Mouse (Mus musculus): ENCODE measurements around the gene Fbln7. TPM values are rescaled to one million over a fixed set of nuclear protein-coding genes. Genes with fewer than 3 reads are reported as not detected.

Fbln7 gene
- polyA plus RNA-seq, 1 experiment from 2014 or later = 4.5 TPM

- no peak overlapping the region for H3K9ac ChIP-seq (ENCODE audit: low read length)
- no peaks in the 10 kb centered on the region for H3K9me3 ChIP-seq (replicated peaks; ENCODE audit: control insufficient read depth, low read length)
- H3K4me1 ChIP-seq (ENCODE audit: control insufficient read depth, insufficient read depth, low read length) = no peaks in the 10 kb centered on the region; the same call in 1 of the 2 replicates
- no peaks in the 10 kb centered on the region for H3K27me3 ChIP-seq (ENCODE audit: control insufficient read depth, insufficient read depth, low read length)
- H3K4me3 ChIP-seq (replicated peaks; ENCODE audit: low read length) = no peak overlapping the region
- 52% methylated on average over 3 of the region's 3 CpGs for WGBS
- H3K27ac ChIP-seq (ENCODE audit: low read length) = peak overlapping the region; percentile 52; the same call in 1 of the 2 replicates
- ATAC-seq (ENCODE audit: insufficient read depth, low FRiP score) = peak; percentile 60; the same call in 1 of the 2 replicates
- H3K36me3 ChIP-seq (ENCODE audit: control insufficient read depth, insufficient read depth, low read length) = peaks cover 11% of the 10 kb centered on the region; the same call in 1 of the 2 replicates
- H3K4me2 ChIP-seq (ENCODE audit: low read depth, low read length) = no peak overlapping the region
Observed at GRCm38 (mm10) chr2:128832611-128833010, 30.2 kb upstream of the Fbln7 start.

GRCm38 (mm10) chr2:128833035-128833434 lies 29.7 kb upstream of the Fbln7 start:
- H3K27me3 ChIP-seq (ENCODE audit: control insufficient read depth, insufficient read depth, low read length) = no peaks in the 10 kb centered on the region
- WGBS = 81% methylated on average over 2 of the region's 2 CpGs
- H3K9ac ChIP-seq (ENCODE audit: low read length) = no peak overlapping the region
- H3K4me3 ChIP-seq (replicated peaks; ENCODE audit: low read length) = no peak overlapping the region
- no peaks in the 10 kb centered on the region; the same call in 1 of the 2 replicates for H3K4me1 ChIP-seq (ENCODE audit: control insufficient read depth, insufficient read depth, low read length)
- H3K36me3 ChIP-seq (ENCODE audit: control insufficient read depth, insufficient read depth, low read length) = peaks cover 11% of the 10 kb centered on the region; the same call in 1 of the 2 replicates
- H3K27ac ChIP-seq (ENCODE audit: low read length) = peak overlapping the region; percentile 52; the same call in 1 of the 2 replicates
- ATAC-seq (ENCODE audit: insufficient read depth, low FRiP score) = no peak
- H3K9me3 ChIP-seq (replicated peaks; ENCODE audit: control insufficient read depth, low read length) = no peaks in the 10 kb centered on the region
- no peak overlapping the region for H3K4me2 ChIP-seq (ENCODE audit: low read depth, low read length)

GRCm38 (mm10) chr2:128833435-128833834 lies 29.3 kb upstream of the Fbln7 start:
- Histone ChIP-seq H3K4me1 (ENCODE audit: control insufficient read depth, insufficient read depth, low read length) (no peaks in the 10 kb centered on the region; the same call in 1 of the 2 replicates), H3K27me3 (ENCODE audit: control insufficient read depth, insufficient read depth, low read length) (no peaks in the 10 kb centered on the region), H3K9ac (ENCODE audit: low read length) (no peak overlapping the region), H3K27ac (ENCODE audit: low read length) (peak overlapping the region; percentile 52; the same call in 1 of the 2 replicates), H3K9me3 (replicated peaks; ENCODE audit: control insufficient read depth, low read length) (no peaks in the 10 kb centered on the region), H3K4me3 (replicated peaks; ENCODE audit: low read length) (no peak overlapping the region), H3K36me3 (ENCODE audit: control insufficient read depth, insufficient read depth, low read length) (peaks cover 11% of the 10 kb centered on the region; the same call in 1 of the 2 replicates), H3K4me2 (ENCODE audit: low read depth, low read length) (no peak overlapping the region)
- ATAC-seq (ENCODE audit: insufficient read depth, low FRiP score) = no peak
- 89% methylated on average over 2 of the region's 2 CpGs for WGBS

- no peaks in the 10 kb centered on the region; the same call in 1 of the 2 replicates for H3K4me1 ChIP-seq (ENCODE audit: control insufficient read depth, insufficient read depth, low read length)
- no peak overlapping the region for H3K9ac ChIP-seq (ENCODE audit: low read length)
- no peak overlapping the region for H3K27ac ChIP-seq (ENCODE audit: low read length)
- H3K36me3 ChIP-seq (ENCODE audit: control insufficient read depth, insufficient read depth, low read length) = peaks cover 13% of the 10 kb centered on the region; the same call in 1 of the 2 replicates
- H3K27me3 ChIP-seq (ENCODE audit: control insufficient read depth, insufficient read depth, low read length) = no peaks in the 10 kb centered on the region
- H3K4me3 ChIP-seq (replicated peaks; ENCODE audit: low read length) = no peak overlapping the region
- WGBS = 79% methylated on average over 8 of the region's 8 CpGs
- no peaks in the 10 kb centered on the region for H3K9me3 ChIP-seq (replicated peaks; ENCODE audit: control insufficient read depth, low read length)
- no peak for ATAC-seq (ENCODE audit: insufficient read depth, low FRiP score)
- no peak overlapping the region for H3K4me2 ChIP-seq (ENCODE audit: low read depth, low read length)
Observed at GRCm38 (mm10) chr2:128837531-128837930, 25.2 kb upstream of the Fbln7 start.

- no peaks in the 10 kb centered on the region for H3K27me3 ChIP-seq (ENCODE audit: control insufficient read depth, insufficient read depth, low read length)
- no peak overlapping the region for H3K27ac ChIP-seq (ENCODE audit: low read length)
- no peaks in the 10 kb centered on the region for H3K9me3 ChIP-seq (replicated peaks; ENCODE audit: control insufficient read depth, low read length)
- 0 out of 2 replicates have a peak, but pooled peaks cover 9% of the 10 kb centered on the region for H3K36me3 ChIP-seq (ENCODE audit: control insufficient read depth, insufficient read depth, low read length)
- H3K4me3 ChIP-seq (replicated peaks; ENCODE audit: low read length) = no peak overlapping the region
- H3K9ac ChIP-seq (ENCODE audit: low read length) = no peak overlapping the region
- H3K4me2 ChIP-seq (ENCODE audit: low read depth, low read length) = no peak overlapping the region
- H3K4me1 ChIP-seq (ENCODE audit: control insufficient read depth, insufficient read depth, low read length) = no peaks in the 10 kb centered on the region
- WGBS = 94% methylated on average over 3 of the region's 3 CpGs
- ATAC-seq (ENCODE audit: insufficient read depth, low FRiP score) = no peak
Observed at GRCm38 (mm10) chr2:128838611-128839010, 24.2 kb upstream of the Fbln7 start.

- no peak overlapping the region for H3K4me3 ChIP-seq (replicated peaks; ENCODE audit: low read length)
- H3K9ac ChIP-seq (ENCODE audit: low read length) = no peak overlapping the region
- no peaks in the 10 kb centered on the region for H3K27me3 ChIP-seq (ENCODE audit: control insufficient read depth, insufficient read depth, low read length)
- H3K4me2 ChIP-seq (ENCODE audit: low read depth, low read length) = no peak overlapping the region
- no peaks in the 10 kb centered on the region for H3K4me1 ChIP-seq (ENCODE audit: control insufficient read depth, insufficient read depth, low read length)
- no peaks in the 10 kb centered on the region for H3K9me3 ChIP-seq (replicated peaks; ENCODE audit: control insufficient read depth, low read length)
- no peak for ATAC-seq (ENCODE audit: insufficient read depth, low FRiP score)
- 0 out of 2 replicates have a peak, but pooled peaks cover 8% of the 10 kb centered on the region for H3K36me3 ChIP-seq (ENCODE audit: control insufficient read depth, insufficient read depth, low read length)
- WGBS = 70% methylated on average over 2 of the region's 2 CpGs
- no peak overlapping the region for H3K27ac ChIP-seq (ENCODE audit: low read length)
Observed at GRCm38 (mm10) chr2:128839501-128839900, 23.3 kb upstream of the Fbln7 start.

- no peak overlapping the region for H3K9ac ChIP-seq (ENCODE audit: low read length)
- no peaks in the 10 kb centered on the region for H3K27me3 ChIP-seq (ENCODE audit: control insufficient read depth, insufficient read depth, low read length)
- no peak overlapping the region for H3K4me2 ChIP-seq (ENCODE audit: low read depth, low read length)
Observed at GRCm38 (mm10) chr2:128842437-128842836, 20.3 kb upstream of the Fbln7 start.

GRCm38 (mm10) chr2:128850036-128850435 lies 12.7 kb upstream of the Fbln7 start:
- peaks cover 26% of the 10 kb centered on the region; the same call in 1 of the 2 replicates for H3K36me3 ChIP-seq (ENCODE audit: control insufficient read depth, insufficient read depth, low read length)
- no peak for ATAC-seq (ENCODE audit: insufficient read depth, low FRiP score)

More at GRCm38 (mm10) chr2:128842437-128842836, 20.3 kb upstream of the Fbln7 start:
- Histone ChIP-seq H3K4me3 (replicated peaks; ENCODE audit: low read length) (no peak overlapping the region), H3K36me3 (ENCODE audit: control insufficient read depth, insufficient read depth, low read length) (0 out of 2 replicates have a peak, but pooled peaks cover 12% of the 10 kb centered on the region), H3K9me3 (replicated peaks; ENCODE audit: control insufficient read depth, low read length) (no peaks in the 10 kb centered on the region), H3K27ac (ENCODE audit: low read length) (no peak overlapping the region), H3K4me1 (ENCODE audit: control insufficient read depth, insufficient read depth, low read length) (no peaks in the 10 kb centered on the region)
- no peak for ATAC-seq (ENCODE audit: insufficient read depth, low FRiP score)
- WGBS = 83% methylated on average over 8 of the region's 8 CpGs

GRCm38 (mm10) chr2:128856673-128857072 lies 6.1 kb upstream of the Fbln7 start:
- Histone ChIP-seq H3K9ac (ENCODE audit: low read length) (no peak overlapping the region), H3K27me3 (ENCODE audit: control insufficient read depth, insufficient read depth, low read length) (no peaks in the 10 kb centered on the region), H3K36me3 (ENCODE audit: control insufficient read depth, insufficient read depth, low read length) (peaks cover 14% of the 10 kb centered on the region; the same call in 1 of the 2 replicates), H3K4me3 (replicated peaks; ENCODE audit: low read length) (no peak overlapping the region), H3K4me1 (ENCODE audit: control insufficient read depth, insufficient read depth, low read length) (no peaks in the 10 kb centered on the region), H3K4me2 (ENCODE audit: low read depth, low read length) (no peak overlapping the region), H3K9me3 (replicated peaks; ENCODE audit: control insufficient read depth, low read length) (no peaks in the 10 kb centered on the region), H3K27ac (ENCODE audit: low read length) (no peak overlapping the region)
- 96% methylated on average over 1 of the region's 1 CpGs for WGBS
- ATAC-seq (ENCODE audit: insufficient read depth, low FRiP score) = no peak

More at GRCm38 (mm10) chr2:128850036-128850435, 12.7 kb upstream of the Fbln7 start:
- Histone ChIP-seq H3K4me2 (ENCODE audit: low read depth, low read length) (no peak overlapping the region), H3K27ac (ENCODE audit: low read length) (no peak overlapping the region), H3K4me3 (replicated peaks; ENCODE audit: low read length) (no peak overlapping the region), H3K9me3 (replicated peaks; ENCODE audit: control insufficient read depth, low read length) (no peaks in the 10 kb centered on the region), H3K4me1 (ENCODE audit: control insufficient read depth, insufficient read depth, low read length) (no peaks in the 10 kb centered on the region), H3K9ac (ENCODE audit: low read length) (no peak overlapping the region), H3K27me3 (ENCODE audit: control insufficient read depth, insufficient read depth, low read length) (no peaks in the 10 kb centered on the region)
- 92% methylated on average over 2 of the region's 2 CpGs for WGBS
